Mouse (Mus musculus) granulocyte monocyte progenitor cell, adult 5-6 weeks (primary cell): ENCODE measurements around the gene Kcnj12. TPM values are rescaled to one million over a fixed set of nuclear protein-coding genes. Genes with fewer than 3 reads are reported as not detected.

Experiments used
- ATAC-seq: replicated peaks from 2 replicates; pipeline ENCODE4 v1.8.0; 2016; ENCODE audit warnings: mild to moderate bottlenecking, moderate TSS enrichment, inconsistent platforms; ENCODE audit not compliant: poor library complexity, severe bottlenecking
- total RNA-seq, 2 experiments: library from RNA; stranded (forward) in 1 of 2; stranded (reverse) in 1 of 2; fragments of 200-712, 200-1000 nt in 1 of 2; fragments of >200 nt in 1 of 2; fragmentation: Nextera tagmentation in 1 of 2; gene quantifications; 2 replicates each; pipeline ENCODE4 v1.2.3; 2014 to 2017

Kcnj12 gene
- total RNA-seq, 2 experiments from 2014 or later = not detected

DNA sequence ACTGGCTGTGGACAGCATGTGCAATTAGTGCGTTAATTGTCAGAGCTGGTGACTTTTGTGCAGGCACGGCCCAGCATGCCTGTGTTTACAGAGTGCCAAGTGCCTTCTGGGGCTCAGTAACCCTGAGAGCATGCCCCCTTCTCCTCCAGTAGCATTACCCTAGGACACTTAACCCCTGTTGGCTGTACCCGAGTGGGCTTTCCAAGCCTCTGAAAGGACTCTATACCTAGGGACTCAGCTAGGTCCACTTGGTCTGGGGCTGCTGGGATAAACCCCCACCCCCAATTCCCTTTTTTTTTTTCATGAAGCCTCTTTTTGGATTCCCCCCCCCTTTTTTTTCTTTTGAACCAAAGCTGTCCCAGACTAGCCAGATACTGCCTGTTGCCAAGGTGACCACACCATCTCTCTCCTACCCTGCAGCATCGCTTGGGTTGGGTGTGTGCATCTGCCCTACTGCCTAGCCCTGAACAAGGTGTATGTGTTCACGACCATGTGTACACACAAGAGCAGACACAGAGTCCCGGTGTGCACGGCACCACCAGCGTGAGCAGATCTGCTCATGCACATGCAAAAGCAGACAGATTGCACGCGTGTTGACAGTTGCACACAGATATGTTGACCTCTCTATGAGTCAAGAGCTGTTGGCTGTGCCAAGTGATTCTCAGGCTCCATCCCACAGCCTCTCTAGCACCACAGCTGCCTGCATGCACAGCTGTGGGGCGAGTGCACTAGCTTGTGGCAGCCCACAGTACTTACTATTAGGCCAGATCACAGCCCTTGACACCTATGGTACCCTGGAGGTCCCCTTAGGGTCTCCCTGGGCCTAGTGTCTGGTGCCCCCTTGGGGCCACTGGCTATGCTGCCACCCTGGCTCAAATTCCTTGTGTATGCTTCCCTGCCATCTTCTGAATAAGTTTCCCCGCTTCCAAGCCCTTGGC lies 21.0 kb downstream of the Kcnj12 start:
- ATAC-seq = peak; percentile 59; the same call in 1 of the 2 replicates

DNA sequence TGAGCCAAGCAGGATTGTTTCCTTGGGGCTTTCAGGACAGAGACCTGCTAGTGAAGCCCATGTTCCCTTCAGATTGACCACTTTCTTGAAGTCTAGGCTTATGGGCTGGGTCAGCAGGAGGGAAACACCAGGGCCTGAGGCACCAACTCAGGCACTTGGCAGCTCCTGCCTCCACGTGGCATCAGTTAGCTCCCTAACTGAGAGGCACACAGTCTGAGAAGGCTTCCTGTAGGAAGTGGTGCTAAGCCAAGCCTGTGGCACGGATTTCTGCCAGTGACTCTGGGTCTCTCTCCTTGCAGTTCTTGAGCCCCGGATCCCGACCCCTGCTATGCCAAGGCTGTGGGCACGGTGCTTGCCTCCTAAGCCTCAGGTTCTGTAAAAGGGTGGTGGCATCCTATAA lies 22.4 kb downstream of the Kcnj12 start:
- ATAC-seq = no peak

DNA sequence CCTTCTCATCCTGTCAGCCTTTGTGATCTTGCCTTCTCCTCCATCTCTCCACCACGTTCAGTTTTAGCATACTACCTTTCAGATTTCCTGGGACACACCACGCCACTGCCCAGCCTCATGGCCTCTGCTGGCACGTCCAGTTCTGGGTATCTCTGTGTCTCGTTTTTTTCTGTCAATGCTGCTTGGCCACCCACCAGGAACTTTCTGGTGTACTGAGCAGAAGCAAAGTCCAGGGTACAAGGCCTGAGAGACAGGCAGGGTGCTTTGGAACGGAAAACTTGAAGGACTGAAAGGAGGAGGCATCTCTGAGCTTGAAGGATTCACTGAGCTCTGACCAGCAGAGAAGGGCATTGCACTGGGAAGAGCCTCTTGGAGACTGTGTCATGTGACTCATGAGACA lies 25.1 kb downstream of the Kcnj12 start:
- ATAC-seq = no peak

DNA sequence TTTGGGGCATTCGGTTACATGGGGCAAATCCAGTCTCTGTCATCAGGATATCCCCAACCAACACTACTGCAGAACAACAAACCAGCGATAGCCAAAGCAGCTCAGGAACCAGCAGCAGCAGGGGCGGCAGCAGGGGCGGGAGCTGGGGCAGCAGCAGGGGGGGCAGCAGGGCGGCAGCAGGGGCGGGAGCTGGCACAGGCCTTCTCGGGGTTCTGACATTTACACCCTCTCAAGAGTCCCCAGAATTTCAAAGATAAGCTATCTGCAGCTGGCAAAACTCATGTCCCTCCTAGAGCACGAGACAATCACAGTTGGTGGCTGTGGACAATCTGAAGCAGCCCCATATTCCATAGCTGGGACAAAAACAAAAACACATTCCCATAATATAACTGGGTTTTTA lies 28.8 kb downstream of the Kcnj12 start:
- ATAC-seq = no peak

DNA sequence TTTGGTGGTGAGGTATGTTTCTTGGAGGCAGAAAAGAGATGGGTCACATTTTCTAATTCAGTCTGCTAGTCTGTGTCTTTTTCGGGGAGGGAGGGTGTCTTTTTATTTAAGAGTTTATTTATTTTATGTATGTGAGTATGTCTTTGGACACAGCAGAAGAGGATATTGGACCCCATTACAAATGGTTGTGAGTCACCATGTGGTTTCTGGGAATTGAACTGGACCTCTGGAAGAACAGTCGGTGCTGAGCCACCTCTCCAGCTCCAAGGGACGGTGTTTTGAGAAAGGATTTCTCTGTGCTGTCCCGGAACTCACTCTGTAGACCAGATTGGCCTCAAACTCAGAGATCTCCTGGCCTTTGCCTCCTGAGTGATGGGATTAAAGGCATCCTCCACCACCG lies 34.5 kb downstream of the Kcnj12 start:
- ATAC-seq = no peak

DNA sequence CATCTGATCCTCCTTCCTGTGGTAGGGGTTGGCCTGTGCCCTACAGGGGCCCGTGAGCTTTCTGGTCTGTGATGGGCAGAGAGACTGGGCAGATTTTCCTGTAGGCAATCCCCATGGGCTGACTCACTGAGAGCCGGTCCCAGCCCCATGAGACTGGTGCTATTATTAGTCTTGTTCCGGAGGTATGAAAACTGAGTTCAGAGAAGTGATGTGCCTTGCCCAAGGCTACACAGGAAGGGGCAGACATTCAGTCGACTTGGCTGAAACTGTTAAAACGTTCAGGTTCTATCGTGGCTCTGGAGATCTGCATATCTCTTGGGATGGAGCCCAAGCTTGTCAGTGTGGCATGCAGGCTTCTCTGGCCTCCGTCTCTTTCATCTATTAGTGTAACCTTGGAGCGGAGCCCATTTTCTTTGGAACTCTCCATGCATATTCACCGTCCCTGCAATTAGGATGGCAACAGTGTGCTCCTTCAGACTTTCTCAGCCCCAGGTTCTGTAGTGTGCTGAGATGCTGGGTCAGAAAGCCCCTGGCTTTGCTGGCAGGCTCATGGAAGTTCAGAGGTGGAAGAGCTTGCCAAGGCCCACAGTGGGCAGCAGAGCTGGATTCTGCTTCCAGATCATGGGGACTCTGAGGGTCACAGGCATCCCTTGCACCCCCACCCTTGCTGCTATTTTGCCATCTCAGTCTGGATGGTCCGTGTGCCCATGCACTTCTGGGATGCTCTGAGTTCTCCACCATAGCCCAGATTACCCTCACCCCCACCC lies 37.5 kb downstream of the Kcnj12 start:
- ATAC-seq = no peak

DNA sequence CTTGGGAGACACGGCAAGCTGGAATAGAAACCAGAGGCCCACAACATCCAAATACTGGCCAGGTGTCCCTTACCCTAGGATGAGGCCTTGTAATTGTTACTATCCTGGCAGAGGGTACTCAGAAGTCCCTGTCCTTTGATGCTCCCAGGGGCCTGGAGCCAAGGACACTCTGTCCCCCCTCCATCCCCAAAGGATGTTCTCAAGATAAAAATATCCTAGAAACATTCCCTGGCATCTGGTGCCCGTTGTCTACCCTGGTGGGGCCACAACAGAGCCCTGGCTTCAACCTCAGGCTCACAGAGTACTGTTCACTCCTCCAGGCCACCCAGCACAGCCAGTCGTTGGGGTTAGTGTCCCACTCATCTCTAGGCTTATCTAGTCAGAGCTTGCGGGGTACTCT lies 38.3 kb downstream of the Kcnj12 start:
- ATAC-seq = no peak

DNA sequence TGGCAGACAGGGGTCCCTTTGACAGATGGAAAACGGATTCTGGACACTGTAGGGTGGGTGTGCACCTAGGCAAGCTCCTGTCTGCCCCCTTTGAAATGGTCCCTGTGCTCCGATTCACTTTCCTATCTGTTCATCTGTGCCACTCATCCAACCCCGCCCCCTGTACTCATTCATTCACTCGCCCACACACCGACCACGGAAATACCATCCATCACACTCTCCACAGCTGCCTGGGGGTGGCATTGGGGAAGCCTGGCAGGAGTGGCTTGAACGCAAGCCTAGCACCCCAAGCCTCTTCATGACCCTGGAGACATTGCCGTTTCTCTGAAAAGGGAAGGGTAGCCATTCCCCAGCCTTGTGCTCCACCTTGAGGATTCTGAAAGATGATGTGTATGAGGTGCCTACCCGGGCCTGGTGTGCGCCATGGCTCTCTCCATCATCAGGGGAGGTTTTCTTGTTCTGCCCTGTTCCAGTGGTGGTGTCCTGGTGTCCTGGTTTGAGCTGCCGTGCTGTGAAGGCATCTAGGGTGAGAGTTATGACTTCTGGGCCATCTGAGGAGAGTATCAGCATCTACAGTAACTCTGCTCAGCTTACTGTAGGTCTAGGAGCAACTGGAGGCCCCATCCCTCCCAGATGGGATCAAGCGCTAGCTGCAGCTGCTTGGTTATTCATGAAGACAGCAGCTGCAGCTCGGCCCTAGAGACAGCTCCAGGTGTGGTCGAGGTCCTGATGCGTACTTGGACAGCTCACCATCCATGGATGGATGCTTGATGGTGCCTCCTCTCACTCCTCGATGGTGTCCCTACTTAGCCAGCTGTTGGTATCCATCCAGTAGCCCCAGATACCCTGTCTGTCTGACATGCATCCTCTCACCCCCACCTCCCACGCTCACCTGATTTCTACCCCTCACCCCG lies 40.4 kb downstream of the Kcnj12 start:
- ATAC-seq = no peak

DNA sequence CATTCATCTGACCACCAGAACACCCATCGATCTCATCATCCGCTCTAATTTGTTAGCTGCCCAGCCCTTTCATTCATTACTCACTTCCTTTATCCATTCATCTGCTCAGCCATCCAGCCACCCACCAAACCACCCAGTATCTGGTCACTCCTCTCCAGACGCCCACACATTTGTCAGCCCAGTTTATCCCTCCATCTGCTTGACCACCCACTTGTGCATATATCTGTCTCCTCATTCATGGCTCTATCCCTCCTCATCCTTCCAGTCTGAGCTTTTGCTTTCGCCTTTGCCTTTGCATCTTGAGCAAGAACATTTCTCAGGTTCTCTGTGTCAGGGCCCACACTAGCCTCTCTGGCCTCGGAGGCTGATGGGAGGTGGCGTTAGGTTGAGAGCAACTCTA lies 41.1 kb downstream of the Kcnj12 start:
- ATAC-seq = no peak

DNA sequence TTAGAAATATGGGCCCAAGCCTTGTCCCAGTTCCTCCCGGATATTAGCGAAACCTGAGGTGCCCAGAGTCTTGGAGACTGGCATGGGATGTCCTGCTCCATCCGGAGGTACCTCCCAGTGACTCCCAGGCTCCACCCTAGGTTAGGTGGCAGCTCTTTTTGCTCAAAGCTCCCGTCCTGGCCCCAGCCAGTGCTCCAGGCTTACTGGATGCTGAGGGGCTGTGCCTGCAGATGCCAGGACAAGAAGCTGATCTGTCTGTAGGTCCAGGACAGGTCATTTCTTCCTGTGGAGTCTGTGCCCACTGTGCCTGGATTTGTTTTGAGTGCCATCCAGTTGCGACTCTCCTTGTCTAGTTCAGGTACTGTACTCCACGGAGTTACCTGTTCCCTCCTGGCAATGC lies 43.3 kb downstream of the Kcnj12 start:
- ATAC-seq = no peak

DNA sequence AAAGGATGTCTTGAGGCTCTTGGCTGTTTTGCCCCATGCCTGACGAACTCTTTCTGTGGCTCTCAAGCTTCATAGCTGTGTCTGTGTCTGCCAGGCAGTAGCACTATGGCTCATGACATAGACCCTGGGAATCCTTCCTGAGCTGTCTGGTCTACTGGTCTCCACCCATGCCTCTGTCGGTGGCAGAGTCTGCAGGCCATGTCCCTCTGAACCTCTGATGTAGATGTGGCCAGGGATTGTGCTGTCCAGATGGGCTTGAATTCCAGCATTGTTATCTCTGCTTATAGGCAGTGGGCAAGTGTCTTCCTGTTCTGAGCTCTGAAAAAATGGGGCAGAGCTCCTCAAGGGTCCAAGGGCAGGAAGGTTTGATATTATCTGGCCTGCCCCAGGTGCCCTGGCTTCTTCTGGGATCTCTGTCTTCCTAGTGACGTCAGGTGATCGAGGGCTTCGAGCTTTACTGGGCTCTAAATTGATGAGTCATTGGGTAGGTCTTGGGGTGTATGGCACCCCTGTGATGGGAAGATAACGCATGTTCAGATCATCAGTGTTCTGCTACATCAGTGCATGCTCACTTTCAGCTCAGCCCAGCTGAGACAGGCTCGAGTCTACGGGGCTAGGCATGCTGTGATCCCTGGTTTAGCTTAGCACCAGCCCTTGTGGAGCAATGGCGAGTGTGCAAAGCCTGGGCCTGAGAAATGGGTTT lies 44.9 kb downstream of the Kcnj12 start:
- ATAC-seq = no peak

DNA sequence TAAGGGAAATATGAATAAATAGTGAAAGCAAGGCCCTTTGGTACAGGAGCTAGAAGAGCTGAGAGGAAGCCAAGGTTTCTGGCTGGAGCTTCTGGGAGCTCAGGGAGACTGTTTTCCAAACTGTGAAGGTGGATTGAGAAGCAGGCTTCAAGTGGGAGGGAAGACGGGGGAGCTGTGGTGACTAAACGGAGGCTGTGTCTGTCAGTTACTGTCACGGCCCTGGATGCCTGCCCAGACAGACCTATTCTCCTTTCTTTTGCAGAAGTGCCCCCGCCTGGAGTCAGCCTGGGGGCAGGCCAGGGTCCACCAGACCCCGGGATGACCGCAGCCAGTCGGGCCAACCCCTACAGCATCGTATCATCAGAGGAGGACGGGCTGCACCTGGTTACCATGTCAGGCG lies 46.5 kb downstream of the Kcnj12 start:
- ATAC-seq = no peak

DNA sequence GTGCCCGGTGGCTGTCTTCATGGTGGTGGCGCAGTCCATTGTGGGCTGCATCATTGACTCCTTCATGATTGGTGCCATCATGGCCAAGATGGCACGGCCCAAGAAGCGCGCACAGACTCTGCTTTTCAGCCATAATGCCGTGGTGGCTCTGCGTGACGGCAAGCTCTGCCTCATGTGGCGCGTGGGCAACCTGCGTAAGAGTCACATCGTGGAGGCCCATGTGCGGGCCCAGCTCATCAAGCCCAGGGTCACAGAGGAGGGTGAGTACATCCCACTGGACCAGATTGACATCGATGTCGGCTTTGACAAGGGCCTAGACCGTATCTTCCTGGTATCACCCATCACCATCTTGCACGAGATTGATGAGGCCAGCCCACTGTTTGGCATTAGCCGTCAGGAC lies 47.3 kb downstream of the Kcnj12 start:
- ATAC-seq = no peak

DNA sequence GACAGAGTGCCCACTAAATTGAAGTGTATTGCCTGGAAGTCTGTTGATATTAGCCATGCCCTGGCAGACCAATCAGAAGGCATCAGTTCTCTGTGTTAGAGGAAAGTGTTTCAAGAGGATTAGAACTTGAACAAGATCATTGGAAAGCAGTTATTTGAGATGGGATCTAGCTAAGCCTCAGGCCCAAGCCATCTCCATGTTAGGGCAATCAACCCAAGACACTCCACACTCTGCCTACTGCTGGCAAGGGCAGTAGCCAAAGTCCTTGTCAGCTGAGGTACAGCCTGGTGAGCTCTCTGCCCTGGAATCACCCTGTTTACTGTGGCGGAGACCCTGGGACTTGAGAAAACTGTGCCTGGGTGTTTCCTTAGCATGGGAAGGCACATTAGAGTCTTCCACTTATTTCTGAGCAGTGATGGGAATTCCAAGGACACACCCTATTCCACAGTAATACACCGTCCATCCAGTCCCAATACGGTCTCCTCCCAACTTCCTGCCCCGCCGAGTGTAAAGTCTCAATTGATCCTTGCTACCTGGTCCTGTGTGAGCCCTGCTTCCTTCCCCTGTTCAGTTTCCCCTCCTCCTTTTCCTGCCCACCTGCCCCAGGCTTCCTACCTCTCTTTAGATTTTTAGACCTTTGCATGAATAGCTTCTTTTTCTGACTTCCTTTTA lies 52.4 kb downstream of the Kcnj12 start:
- no peak for ATAC-seq

DNA sequence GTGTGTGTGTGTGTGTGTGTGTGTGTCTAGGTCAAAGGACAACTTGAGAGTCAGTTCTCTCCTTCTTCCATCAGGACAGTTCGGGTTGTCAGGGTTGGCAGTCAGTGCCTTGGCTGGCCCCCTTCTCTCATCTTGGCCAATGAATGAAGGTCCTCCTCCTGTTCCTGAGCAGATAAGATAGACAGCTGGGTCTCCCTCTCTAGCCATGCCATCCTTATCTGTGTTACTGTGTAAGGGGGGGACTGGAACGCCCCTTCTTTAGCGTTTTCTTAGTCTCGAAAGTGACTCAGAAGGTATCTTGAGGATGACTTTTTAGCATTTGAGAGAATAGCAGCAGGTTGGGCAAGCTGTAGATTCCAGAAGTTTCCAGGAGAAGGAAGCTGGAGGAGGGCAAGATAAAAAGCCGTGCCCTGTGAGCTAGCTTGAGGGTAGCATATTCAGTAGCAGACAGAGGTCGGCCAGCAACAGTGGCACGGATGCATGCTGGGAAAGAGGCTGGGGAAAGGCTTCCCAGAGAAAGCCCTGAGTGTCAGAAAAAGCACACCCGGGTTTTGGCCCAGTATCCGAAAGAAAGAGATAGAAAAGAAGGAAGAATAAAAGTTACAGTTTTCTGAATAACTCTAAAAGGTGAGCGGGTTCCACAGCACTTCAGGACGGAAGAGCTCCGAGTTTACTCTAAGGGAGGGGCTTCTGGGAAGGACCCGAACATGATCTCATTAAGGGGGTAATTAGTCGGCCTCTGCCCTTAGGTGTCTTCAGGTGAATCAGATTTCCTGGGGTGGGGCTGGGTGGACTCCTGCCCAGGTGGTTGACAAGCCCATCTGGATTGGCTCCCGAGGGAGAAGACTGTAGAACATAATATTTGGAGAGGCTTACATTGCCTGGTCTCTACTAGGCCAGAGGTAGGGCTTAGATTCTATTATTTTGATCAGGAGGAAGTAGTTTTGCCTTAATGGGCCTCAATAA lies 53.3 kb downstream of the Kcnj12 start:
- no peak for ATAC-seq

DNA sequence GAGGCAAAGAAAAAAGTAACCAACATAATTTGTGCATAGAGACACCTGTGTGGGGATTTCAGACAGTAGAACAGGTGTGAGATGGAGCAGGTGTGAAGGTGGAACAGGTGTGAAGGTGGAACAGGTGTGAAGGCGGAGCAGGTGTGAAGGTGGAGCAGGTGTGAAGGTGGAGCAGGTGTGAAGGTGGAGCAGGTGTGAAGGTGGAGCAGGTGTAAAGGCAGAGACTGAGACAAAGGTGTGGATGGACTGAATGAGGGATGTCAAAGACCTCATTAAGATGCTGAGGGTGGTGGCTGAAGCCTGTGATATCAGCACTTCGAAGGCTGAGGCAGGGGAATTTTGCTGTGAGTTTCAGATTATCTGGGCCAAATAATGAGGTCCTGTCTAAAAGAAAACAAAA lies 59.3 kb downstream of the Kcnj12 start:
- no peak for ATAC-seq

DNA sequence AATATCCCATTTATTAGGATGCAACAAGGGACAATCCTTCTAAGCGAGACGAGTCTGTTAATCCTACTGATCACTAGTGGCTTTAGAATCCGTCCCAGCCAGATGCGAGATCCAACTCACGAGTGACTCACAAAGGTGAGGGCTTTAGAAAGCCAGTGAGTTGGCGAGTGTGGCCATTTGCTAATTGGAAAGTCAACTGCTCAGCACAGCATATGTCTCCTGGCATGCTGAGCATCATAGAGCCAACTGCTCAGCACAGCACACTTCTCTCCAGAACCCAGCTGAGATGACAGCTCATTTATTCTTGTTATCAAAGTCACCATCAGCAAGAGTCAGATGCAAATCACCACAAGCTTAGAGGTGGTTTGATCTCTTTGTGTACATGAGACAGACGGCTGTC lies 67.8 kb downstream of the Kcnj12 start:
- no peak for ATAC-seq

DNA sequence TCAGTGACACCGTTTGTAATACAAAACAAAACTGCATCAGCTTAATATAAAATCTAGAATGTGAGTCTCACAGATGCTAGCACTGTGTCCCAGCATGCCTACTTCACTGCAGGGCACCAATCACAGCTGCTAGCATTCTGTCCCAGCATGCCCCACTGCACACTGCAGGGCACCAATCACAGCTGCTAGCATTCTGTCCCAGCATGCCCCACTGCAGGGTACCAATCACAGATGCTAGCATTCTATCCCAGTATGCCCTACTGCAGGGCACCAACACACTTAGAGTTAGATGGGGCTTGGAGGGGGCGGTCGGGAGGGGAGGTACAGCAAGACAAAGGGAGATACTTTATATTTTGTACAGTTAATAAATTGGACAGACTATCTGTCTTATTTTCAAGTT lies 68.8 kb downstream of the Kcnj12 start:
- no peak for ATAC-seq
